Mouse (Mus musculus): ENCODE measurements around the gene Slc25a39. TPM values are rescaled to one million over a fixed set of nuclear protein-coding genes. Genes with fewer than 3 reads are reported as not detected.

Gene Slc25a39
- polyA plus RNA-seq, 1 experiment from 2014 or later, result 274 TPM

DNA sequence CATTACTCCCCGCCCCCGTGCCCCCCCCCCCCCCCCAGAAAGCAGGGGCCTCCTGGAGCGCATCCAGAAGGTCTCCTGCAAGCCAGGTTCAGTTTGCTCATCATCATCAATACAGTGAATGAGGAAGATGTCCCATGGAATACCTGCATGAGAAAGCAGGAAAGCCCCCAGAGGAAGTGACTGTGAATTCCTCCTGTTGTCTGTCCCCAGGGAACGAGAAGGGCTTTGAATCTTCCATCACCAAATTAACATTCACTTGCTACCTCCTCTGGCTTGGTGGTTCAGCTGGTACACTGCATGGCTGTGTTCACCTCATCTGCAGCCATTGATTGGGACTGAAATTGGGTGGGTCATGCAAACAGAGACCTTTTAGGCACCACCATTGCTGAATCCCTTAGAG lies 22.7 kb downstream of the Slc25a39 start:
- Histone ChIP-seq H3K4me1 (ENCODE audit: control insufficient read depth, insufficient read depth, low read length) (no peaks in the 10 kb centered on the region), H3K9ac (ENCODE audit: low read depth, low read length) (no peak overlapping the region), H3K36me3 (ENCODE audit: control insufficient read depth, insufficient read depth, low read length) (no peaks in the 10 kb centered on the region), H3K4me3 (ENCODE audit: low read length) (no peak overlapping the region), H3K9me3 (ENCODE audit: control insufficient read depth, low read length) (no peaks in the 10 kb centered on the region), H3K27me3 (ENCODE audit: control insufficient read depth, insufficient read depth, low read length) (no peaks in the 10 kb centered on the region), H3K4me2 (replicated peaks; ENCODE audit: low read depth, low read length) (no peak overlapping the region), H3K27ac (ENCODE audit: low read depth, low read length) (no peak overlapping the region)
- 54% methylated on average over 4 of the region's 4 CpGs for WGBS
- no peak for ATAC-seq (ENCODE audit: low FRiP score, low TSS enrichment)

DNA sequence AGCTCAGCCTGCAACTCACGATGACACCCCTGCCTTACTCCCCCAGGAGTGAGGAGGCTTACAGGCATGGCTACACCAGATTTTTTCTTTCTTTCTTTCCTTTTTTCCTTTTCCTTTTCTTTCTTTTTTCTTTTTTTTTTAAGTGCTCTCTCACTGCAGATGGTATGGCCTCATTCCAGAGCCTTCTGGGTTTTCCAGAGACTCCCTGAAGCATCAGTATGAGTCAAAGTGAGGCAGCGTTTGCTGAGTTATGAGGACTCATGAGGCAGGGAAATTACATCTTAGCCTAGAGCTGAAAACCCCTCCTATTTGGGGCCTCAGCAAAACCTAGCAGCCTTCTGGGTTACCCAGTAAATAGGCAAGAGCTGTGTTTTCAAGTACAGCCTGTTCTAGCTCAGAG lies 23.3 kb downstream of the Slc25a39 start:
- Histone ChIP-seq H3K4me3 (ENCODE audit: low read length) (no peak overlapping the region), H3K27me3 (ENCODE audit: control insufficient read depth, insufficient read depth, low read length) (no peaks in the 10 kb centered on the region), H3K36me3 (ENCODE audit: control insufficient read depth, insufficient read depth, low read length) (no peaks in the 10 kb centered on the region), H3K27ac (ENCODE audit: low read depth, low read length) (no peak overlapping the region), H3K9me3 (ENCODE audit: control insufficient read depth, low read length) (no peaks in the 10 kb centered on the region), H3K4me1 (ENCODE audit: control insufficient read depth, insufficient read depth, low read length) (no peaks in the 10 kb centered on the region), H3K9ac (ENCODE audit: low read depth, low read length) (no peak overlapping the region), H3K4me2 (replicated peaks; ENCODE audit: low read depth, low read length) (no peak overlapping the region)
- 75% methylated on average over 2 of the region's 2 CpGs for WGBS
- no peak for ATAC-seq (ENCODE audit: low FRiP score, low TSS enrichment)

DNA sequence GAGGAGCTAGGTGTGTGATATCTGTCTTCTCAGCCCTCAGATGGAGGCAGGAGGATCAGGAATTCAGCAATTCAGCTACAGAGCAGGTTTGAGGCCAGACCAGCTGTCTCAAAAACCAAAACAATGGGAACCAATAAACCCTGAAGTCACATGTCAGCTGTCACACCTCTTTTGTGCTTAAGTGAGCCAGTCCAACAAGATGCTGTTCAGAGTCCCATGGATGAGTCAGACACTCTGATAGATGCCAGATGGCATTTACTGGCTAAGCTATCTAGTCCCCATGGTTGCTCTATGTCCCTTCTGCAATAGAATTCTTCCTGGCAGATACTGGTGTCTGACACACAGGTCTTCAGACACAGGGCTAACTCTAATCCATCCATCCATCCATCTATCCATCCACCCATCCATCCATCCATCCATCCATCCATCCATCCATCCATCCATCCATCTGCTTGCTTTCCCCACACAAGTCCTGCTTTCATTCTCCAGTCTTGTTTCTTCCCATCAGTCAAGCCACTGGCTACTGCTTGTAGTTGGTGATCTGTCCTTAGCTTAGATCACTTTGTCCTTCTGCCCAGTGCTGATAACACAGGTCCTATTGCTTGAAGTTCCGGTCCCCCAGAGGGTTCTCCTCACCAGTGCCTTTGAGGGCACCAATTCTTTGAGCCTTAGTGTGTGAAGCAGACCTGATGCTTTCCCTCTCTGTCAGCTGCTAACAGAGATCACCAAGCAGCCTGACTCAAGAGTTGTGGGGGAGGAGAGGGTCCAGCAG lies 24.2 kb downstream of the Slc25a39 start:
- H3K36me3 ChIP-seq (ENCODE audit: control insufficient read depth, insufficient read depth, low read length), result no peaks in the 10 kb centered on the region
- no peak overlapping the region for H3K4me2 ChIP-seq (replicated peaks; ENCODE audit: low read depth, low read length)
- no peak overlapping the region for H3K27ac ChIP-seq (ENCODE audit: low read depth, low read length)
- no peak for ATAC-seq (ENCODE audit: low FRiP score, low TSS enrichment)
- WGBS, result 84% methylated on average over 1 of the region's 1 CpGs
- no peaks in the 10 kb centered on the region for H3K4me1 ChIP-seq (ENCODE audit: control insufficient read depth, insufficient read depth, low read length)
- H3K9ac ChIP-seq (ENCODE audit: low read depth, low read length), result no peak overlapping the region
- no peaks in the 10 kb centered on the region for H3K27me3 ChIP-seq (ENCODE audit: control insufficient read depth, insufficient read depth, low read length)
- H3K9me3 ChIP-seq (ENCODE audit: control insufficient read depth, low read length), result no peaks in the 10 kb centered on the region
- no peak overlapping the region for H3K4me3 ChIP-seq (ENCODE audit: low read length)

DNA sequence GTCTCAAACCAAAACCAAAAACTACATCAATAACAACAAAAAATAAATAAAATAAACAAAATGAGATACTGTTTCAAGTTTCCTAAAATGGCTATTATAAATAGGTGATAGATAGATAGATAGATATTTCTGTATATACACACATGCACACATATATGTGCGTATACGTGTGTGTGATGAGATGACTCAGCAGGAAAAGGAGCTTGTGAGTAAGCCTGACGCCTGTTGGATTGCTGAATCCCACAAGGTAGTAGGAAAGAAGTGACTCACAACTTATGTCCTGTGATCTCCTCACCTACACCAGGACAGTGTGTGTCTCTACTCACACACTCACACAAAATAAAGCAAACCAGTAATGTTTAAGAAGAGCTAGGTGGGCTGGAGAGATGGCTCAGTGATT lies 25.0 kb downstream of the Slc25a39 start:
- no peaks in the 10 kb centered on the region for H3K9me3 ChIP-seq (ENCODE audit: control insufficient read depth, low read length)
- H3K36me3 ChIP-seq (ENCODE audit: control insufficient read depth, insufficient read depth, low read length), result no peaks in the 10 kb centered on the region
- no peak for ATAC-seq (ENCODE audit: low FRiP score, low TSS enrichment)
- H3K9ac ChIP-seq (ENCODE audit: low read depth, low read length), result no peak overlapping the region
- H3K4me1 ChIP-seq (ENCODE audit: control insufficient read depth, insufficient read depth, low read length), result no peaks in the 10 kb centered on the region
- no peak overlapping the region for H3K4me2 ChIP-seq (replicated peaks; ENCODE audit: low read depth, low read length)
- H3K27me3 ChIP-seq (ENCODE audit: control insufficient read depth, insufficient read depth, low read length), result no peaks in the 10 kb centered on the region
- H3K4me3 ChIP-seq (ENCODE audit: low read length), result no peak overlapping the region
- WGBS, result 89% methylated on average over 3 of the region's 3 CpGs
- H3K27ac ChIP-seq (ENCODE audit: low read depth, low read length), result no peak overlapping the region

DNA sequence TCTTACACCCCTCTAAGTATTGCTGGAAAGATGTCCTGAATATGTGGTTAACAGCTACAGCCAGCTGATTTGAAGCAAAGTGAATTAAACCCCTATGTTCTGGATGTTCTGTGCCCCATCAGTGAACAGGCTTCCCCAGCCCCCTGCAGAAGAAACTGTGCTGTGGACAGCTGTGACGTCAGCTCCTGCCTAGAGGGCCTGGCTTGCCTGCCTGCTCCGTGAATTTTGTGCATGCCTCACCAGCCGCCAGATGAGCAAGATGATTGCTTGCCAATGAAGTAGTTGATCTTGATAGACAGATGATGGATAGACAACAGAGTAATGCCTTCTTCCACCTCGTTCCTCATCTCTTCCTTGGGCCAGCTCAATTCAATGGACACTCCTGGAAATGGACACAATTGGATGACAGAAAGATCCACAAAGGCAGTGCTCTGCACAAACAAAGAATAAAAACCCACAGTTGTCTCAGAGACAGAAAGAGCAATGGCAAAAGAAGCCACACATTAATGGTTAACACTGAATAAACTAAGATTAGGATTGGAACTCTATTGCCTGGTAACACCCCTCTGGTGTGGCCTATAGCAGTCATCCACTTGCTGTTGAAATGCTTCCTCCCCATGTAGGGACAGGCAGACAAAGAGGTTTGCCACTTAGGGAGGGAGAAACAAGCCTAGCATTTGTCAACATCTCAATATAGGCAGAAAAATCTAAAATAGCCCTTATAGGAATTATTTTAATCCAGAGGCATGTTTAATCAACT lies 26.2 kb downstream of the Slc25a39 start:
- Histone ChIP-seq H3K4me3 (ENCODE audit: low read length) (no peak overlapping the region), H3K4me1 (ENCODE audit: control insufficient read depth, insufficient read depth, low read length) (peaks cover 2% of the 10 kb centered on the region; the same call in 1 of the 2 replicates), H3K27me3 (ENCODE audit: control insufficient read depth, insufficient read depth, low read length) (no peaks in the 10 kb centered on the region), H3K36me3 (ENCODE audit: control insufficient read depth, insufficient read depth, low read length) (no peaks in the 10 kb centered on the region), H3K27ac (ENCODE audit: low read depth, low read length) (no peak overlapping the region), H3K4me2 (replicated peaks; ENCODE audit: low read depth, low read length) (no peak overlapping the region), H3K9ac (ENCODE audit: low read depth, low read length) (no peak overlapping the region), H3K9me3 (ENCODE audit: control insufficient read depth, low read length) (no peaks in the 10 kb centered on the region)
- 56% methylated on average over 4 of the region's 4 CpGs for WGBS
- no peak for ATAC-seq (ENCODE audit: low FRiP score, low TSS enrichment)

DNA sequence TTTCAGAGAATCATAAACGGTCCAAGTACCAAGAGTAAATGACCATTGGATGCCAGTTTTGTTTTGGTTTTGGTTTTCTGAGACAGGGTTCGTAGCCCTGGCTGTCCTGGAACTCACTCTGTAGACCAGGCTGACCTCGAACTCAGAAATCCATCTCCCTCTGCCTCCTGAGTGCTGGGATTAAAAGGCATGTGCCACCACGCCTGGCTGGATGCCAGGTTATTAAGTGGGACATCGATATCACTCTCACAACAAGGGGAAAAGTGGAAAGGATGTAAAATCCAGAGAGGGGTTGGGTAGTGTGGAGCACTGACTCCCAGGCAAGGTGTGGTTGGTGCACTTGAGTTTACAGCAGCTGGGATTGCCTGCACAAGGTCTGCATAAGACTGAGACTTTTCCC lies 27.7 kb downstream of the Slc25a39 start:
- Histone ChIP-seq H3K9ac (ENCODE audit: low read depth, low read length) (no peak overlapping the region), H3K4me2 (replicated peaks; ENCODE audit: low read depth, low read length) (no peak overlapping the region), H3K27ac (ENCODE audit: low read depth, low read length) (no peak overlapping the region), H3K4me1 (ENCODE audit: control insufficient read depth, insufficient read depth, low read length) (peaks cover 16% of the 10 kb centered on the region), H3K27me3 (ENCODE audit: control insufficient read depth, insufficient read depth, low read length) (no peaks in the 10 kb centered on the region), H3K4me3 (ENCODE audit: low read length) (no peak overlapping the region), H3K9me3 (ENCODE audit: control insufficient read depth, low read length) (no peaks in the 10 kb centered on the region), H3K36me3 (ENCODE audit: control insufficient read depth, insufficient read depth, low read length) (no peaks in the 10 kb centered on the region)
- ATAC-seq (ENCODE audit: low FRiP score, low TSS enrichment), result no peak
- whole genome bisulfite sequencing, result 73% methylated on average over 5 of the region's 5 CpGs

DNA sequence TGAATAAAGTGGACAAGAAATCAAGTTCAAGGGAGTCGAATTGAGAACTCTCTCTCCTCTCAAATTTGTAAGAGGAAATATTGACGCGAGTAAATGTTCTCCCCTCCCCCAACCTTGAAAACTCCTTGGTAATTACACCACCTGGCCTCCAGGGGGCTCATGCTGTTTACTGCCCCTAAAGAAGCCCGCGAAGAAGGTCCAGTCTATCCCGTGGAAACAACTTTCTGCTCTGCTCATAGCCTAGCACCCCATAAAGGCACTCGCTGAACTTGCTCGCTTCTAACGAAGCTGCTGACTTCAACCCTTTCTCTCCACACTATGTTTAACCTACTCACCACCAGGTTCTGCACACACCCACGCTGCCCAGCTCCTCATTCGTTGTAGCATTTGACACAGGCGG lies 30.6 kb downstream of the Slc25a39 start:
- H3K4me3 ChIP-seq (ENCODE audit: low read length), result no peak overlapping the region
- H3K27me3 ChIP-seq (ENCODE audit: control insufficient read depth, insufficient read depth, low read length), result no peaks in the 10 kb centered on the region
- H3K4me2 ChIP-seq (replicated peaks; ENCODE audit: low read depth, low read length), result no peak overlapping the region
- H3K27ac ChIP-seq (ENCODE audit: low read depth, low read length), result no peak overlapping the region
- H3K9me3 ChIP-seq (ENCODE audit: control insufficient read depth, low read length), result no peaks in the 10 kb centered on the region
- WGBS, result 73% methylated on average over 12 of the region's 12 CpGs
- no peaks in the 10 kb centered on the region for H3K36me3 ChIP-seq (ENCODE audit: control insufficient read depth, insufficient read depth, low read length)
- no peak for ATAC-seq (ENCODE audit: low FRiP score, low TSS enrichment)
- no peak overlapping the region for H3K9ac ChIP-seq (ENCODE audit: low read depth, low read length)
- peaks cover 18% of the 10 kb centered on the region for H3K4me1 ChIP-seq (ENCODE audit: control insufficient read depth, insufficient read depth, low read length)

DNA sequence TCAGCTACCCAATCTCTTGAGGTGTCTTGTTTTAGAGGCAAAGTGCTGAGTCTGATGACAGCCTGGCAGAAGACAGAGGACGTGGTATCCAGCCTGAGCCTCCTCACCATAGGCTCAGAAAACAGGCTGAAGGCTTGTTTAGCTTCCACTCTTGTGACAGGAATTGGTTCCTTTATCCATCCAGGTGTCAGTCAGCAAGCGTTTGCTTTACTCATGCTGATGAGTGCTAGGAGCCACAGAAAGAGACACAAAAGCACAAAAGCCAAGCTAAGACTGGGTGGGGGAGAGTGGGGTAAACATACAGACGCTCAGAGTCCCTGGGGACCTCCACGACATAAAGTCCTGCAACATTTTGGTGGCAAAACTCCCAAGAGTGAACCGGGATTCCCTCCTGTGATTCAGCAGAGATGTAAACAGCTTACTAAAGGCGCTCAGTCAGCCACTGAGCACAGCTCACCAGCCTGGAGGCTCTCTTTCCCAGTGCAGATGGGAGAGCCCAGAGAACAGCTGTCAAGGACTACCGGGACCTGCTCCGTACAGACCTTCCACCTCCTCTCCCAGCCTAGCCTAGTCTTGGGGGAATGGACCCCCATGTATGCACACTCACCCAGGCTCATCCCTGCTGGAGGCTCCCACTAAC lies 31.4 kb downstream of the Slc25a39 start:
- Histone ChIP-seq H3K4me2 (replicated peaks; ENCODE audit: low read depth, low read length) (peak overlapping the region; percentile 36), H3K9ac (ENCODE audit: low read depth, low read length) (peak overlapping the region; percentile 34), H3K27ac (ENCODE audit: low read depth, low read length) (no peak overlapping the region), H3K4me3 (ENCODE audit: low read length) (peak overlapping the region; percentile 18; the same call in 1 of the 2 replicates), H3K36me3 (ENCODE audit: control insufficient read depth, insufficient read depth, low read length) (no peaks in the 10 kb centered on the region), H3K4me1 (ENCODE audit: control insufficient read depth, insufficient read depth, low read length) (peaks cover 18% of the 10 kb centered on the region), H3K27me3 (ENCODE audit: control insufficient read depth, insufficient read depth, low read length) (no peaks in the 10 kb centered on the region), H3K9me3 (ENCODE audit: control insufficient read depth, low read length) (no peaks in the 10 kb centered on the region)
- ATAC-seq (ENCODE audit: low FRiP score, low TSS enrichment), result no peak
- 14% methylated on average over 8 of the region's 8 CpGs for WGBS
